Mouse (Mus musculus) thymus, adult 2 months (tissue): ENCODE data around the gene Ttbk1.

Experiments
- CTCF ChIP-seq: fragments of 200-500 bp; IDR thresholded peaks from 2 replicates; pipeline ENCODE4 v1.5.1; 2012; ENCODE audit warnings: mild to moderate bottlenecking, control low read depth, low read length, moderate library complexity, borderline replicate concordance; ENCODE audit not compliant: control insufficient read depth, poor library complexity, insufficient read depth; ENCODE audit errors: extremely low read depth
- POLR2A ChIP-seq: fragments of 200-500 bp; IDR thresholded peaks from 2 replicates; pipeline ENCODE4 v1.6.1; 2012; ENCODE audit warnings: mild to moderate bottlenecking, low read length, control low read depth, moderate library complexity; ENCODE audit not compliant: control insufficient read depth, poor library complexity, insufficient read depth; ENCODE audit errors: extremely low read depth

DNA sequence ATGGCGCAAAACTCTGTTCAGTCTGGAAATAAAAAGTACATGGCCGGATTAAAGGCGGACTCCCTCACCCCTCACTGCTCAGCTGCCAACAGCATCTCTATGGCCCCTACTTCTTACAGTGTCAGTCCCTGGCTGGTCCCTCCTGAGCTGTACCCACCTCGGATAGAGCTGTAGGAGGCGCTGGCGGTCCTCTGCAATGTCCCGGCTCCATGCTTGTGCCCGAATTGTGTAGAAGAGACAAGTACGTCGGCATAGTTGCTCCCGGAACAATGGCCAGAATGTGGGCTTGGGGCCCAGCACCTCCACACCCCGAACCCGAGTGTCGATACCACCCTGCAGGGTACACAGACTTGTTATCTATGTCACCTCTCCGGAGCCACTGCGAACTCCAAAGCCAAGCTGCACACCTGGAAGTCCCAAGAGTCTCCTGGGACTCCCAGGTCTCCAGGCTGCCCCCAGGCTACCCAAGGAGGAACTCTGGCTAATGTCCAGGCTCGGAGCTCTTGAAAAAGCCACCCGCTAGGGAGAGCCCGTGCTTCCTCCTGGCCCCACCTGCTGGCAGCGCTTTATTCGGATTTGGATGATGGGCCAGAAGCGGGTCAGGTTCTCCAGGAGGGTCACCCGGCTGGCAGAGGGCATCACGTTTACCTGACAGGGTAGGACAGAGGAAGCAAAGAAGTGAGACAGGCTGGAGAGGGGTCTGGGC lies 34.6 kb upstream of the Ttbk1 start:
- TF ChIP-seq CTCF = no peak
- no peak for TF ChIP-seq POLR2A
